Mouse (Mus musculus): ENCODE data around the gene Gpm6b. TPM values are rescaled to one million over a fixed set of nuclear protein-coding genes. Genes with fewer than 3 reads are reported as not detected.

The Gpm6b gene
- polyA plus RNA-seq, 1 experiment from 2014 or later = 1.8 TPM

- DNase-seq = no peak
- ATAC-seq = no peak
- no peak for TF ChIP-seq EP300 (IDR thresholded peaks at IDR 0.05; ENCODE audit: low read depth)
- no peak for TF ChIP-seq CTCF (IDR thresholded peaks at IDR 0.05; ENCODE audit: low read depth)
- Histone ChIP-seq H3K27ac (ENCODE audit: low read depth) (no peak overlapping the region), H3K9me3 (ENCODE audit: low read length) (no peaks in the 10 kb centered on the region), H3K4me2 (ENCODE audit: low read depth, low read length) (no peak overlapping the region), H3K4me1 (ENCODE audit: insufficient read depth) (no peaks in the 10 kb centered on the region), H3K27me3 (ENCODE audit: insufficient read depth, low read length) (peaks cover 4% of the 10 kb centered on the region; the same call in 1 of the 2 replicates), H3K9ac (replicated peaks) (no peak overlapping the region), H3K36me3 (replicated peaks; ENCODE audit: insufficient read depth, low read length) (no peaks in the 10 kb centered on the region), H3K4me3 (ENCODE audit: low read depth, low read length) (no peak overlapping the region)
- WGBS (ENCODE audit: insufficient replicate concordance) = 52% methylated on average over 8 of the region's 8 CpGs
These were observed 22.0 kb upstream of the Gpm6b start for GRCm38 (mm10) chrX:166216720-166217119.

- WGBS (ENCODE audit: insufficient replicate concordance) = 28% methylated on average over 5 of the region's 5 CpGs
These were observed 19.4 kb upstream of the Gpm6b start for GRCm38 (mm10) chrX:166219331-166219730.

GRCm38 (mm10) chrX:166226856-166227255 is 11.9 kb upstream of the Gpm6b start:
- WGBS (ENCODE audit: insufficient replicate concordance) = 74% methylated on average over 5 of the region's 5 CpGs
- H3K9ac ChIP-seq (replicated peaks) = no peak overlapping the region
- ATAC-seq (no peak), DNase-seq (no peak)
- TF ChIP-seq EP300 (IDR thresholded peaks at IDR 0.05; ENCODE audit: low read depth) (no peak), CTCF (IDR thresholded peaks at IDR 0.05; ENCODE audit: low read depth) (no peak)
- H3K9me3 ChIP-seq (ENCODE audit: low read length) = no peaks in the 10 kb centered on the region
- H3K36me3 ChIP-seq (replicated peaks; ENCODE audit: insufficient read depth, low read length) = no peaks in the 10 kb centered on the region
- no peak overlapping the region for H3K27ac ChIP-seq (ENCODE audit: low read depth)
- no peak overlapping the region for H3K4me3 ChIP-seq (ENCODE audit: low read depth, low read length)
- H3K4me1 ChIP-seq (ENCODE audit: insufficient read depth) = no peaks in the 10 kb centered on the region
- no peak overlapping the region for H3K4me2 ChIP-seq (ENCODE audit: low read depth, low read length)
- 0 out of 2 replicates have a peak, but pooled peaks cover 3% of the 10 kb centered on the region for H3K27me3 ChIP-seq (ENCODE audit: insufficient read depth, low read length)

More at GRCm38 (mm10) chrX:166219331-166219730, 19.4 kb upstream of the Gpm6b start:
- Histone ChIP-seq H3K36me3 (replicated peaks; ENCODE audit: insufficient read depth, low read length) (no peaks in the 10 kb centered on the region), H3K4me1 (ENCODE audit: insufficient read depth) (no peaks in the 10 kb centered on the region), H3K27ac (ENCODE audit: low read depth) (no peak overlapping the region), H3K27me3 (ENCODE audit: insufficient read depth, low read length) (peaks cover 7% of the 10 kb centered on the region; the same call in 1 of the 2 replicates), H3K9ac (replicated peaks) (no peak overlapping the region), H3K4me3 (ENCODE audit: low read depth, low read length) (no peak overlapping the region), H3K4me2 (ENCODE audit: low read depth, low read length) (no peak overlapping the region), H3K9me3 (ENCODE audit: low read length) (no peaks in the 10 kb centered on the region)
- ATAC-seq (no peak), DNase-seq (no peak)
- TF ChIP-seq EP300 (IDR thresholded peaks at IDR 0.05; ENCODE audit: low read depth) = no peak
- TF ChIP-seq CTCF (IDR thresholded peaks at IDR 0.05; ENCODE audit: low read depth) = no peak

- Histone ChIP-seq H3K4me1 (ENCODE audit: insufficient read depth) (no peaks in the 10 kb centered on the region), H3K9ac (replicated peaks) (no peak overlapping the region), H3K27me3 (ENCODE audit: insufficient read depth, low read length) (peaks cover 7% of the 10 kb centered on the region; the same call in 1 of the 2 replicates), H3K36me3 (replicated peaks; ENCODE audit: insufficient read depth, low read length) (no peaks in the 10 kb centered on the region), H3K4me2 (ENCODE audit: low read depth, low read length) (no peak overlapping the region), H3K27ac (ENCODE audit: low read depth) (no peak overlapping the region), H3K4me3 (ENCODE audit: low read depth, low read length) (no peak overlapping the region), H3K9me3 (ENCODE audit: low read length) (no peaks in the 10 kb centered on the region)
- WGBS (ENCODE audit: insufficient replicate concordance) = 50% methylated on average over 3 of the region's 3 CpGs
- ATAC-seq (no peak), DNase-seq (no peak)
- no peak for TF ChIP-seq EP300 (IDR thresholded peaks at IDR 0.05; ENCODE audit: low read depth)
- TF ChIP-seq CTCF (IDR thresholded peaks at IDR 0.05; ENCODE audit: low read depth) = no peak
These were observed 9.0 kb upstream of the Gpm6b start for GRCm38 (mm10) chrX:166229750-166230149.

GRCm38 (mm10) chrX:166230515-166231267 is 8.0 kb upstream of the Gpm6b start:
- H3K4me1 ChIP-seq (ENCODE audit: insufficient read depth) = no peaks in the 10 kb centered on the region
- H3K27me3 ChIP-seq (ENCODE audit: insufficient read depth, low read length) = peaks cover 7% of the 10 kb centered on the region; the same call in 1 of the 2 replicates
- peak; percentile 21; the same call in 1 of the 2 replicates for ATAC-seq
- H3K4me2 ChIP-seq (ENCODE audit: low read depth, low read length) = no peak overlapping the region
- no peak overlapping the region for H3K9ac ChIP-seq (replicated peaks)
- H3K27ac ChIP-seq (ENCODE audit: low read depth) = no peak overlapping the region
- peak; percentile 15 for DNase-seq
- 57% methylated on average over 6 of the region's 6 CpGs for WGBS (ENCODE audit: insufficient replicate concordance)
- no peaks in the 10 kb centered on the region for H3K9me3 ChIP-seq (ENCODE audit: low read length)
- H3K36me3 ChIP-seq (replicated peaks; ENCODE audit: insufficient read depth, low read length) = no peaks in the 10 kb centered on the region
- no peak for TF ChIP-seq CTCF (IDR thresholded peaks at IDR 0.05; ENCODE audit: low read depth)
- no peak overlapping the region for H3K4me3 ChIP-seq (ENCODE audit: low read depth, low read length)

- Histone ChIP-seq H3K27me3 (ENCODE audit: insufficient read depth, low read length) (peaks cover 28% of the 10 kb centered on the region; the same call in 1 of the 2 replicates), H3K4me3 (ENCODE audit: low read depth, low read length) (no peak overlapping the region), H3K36me3 (replicated peaks; ENCODE audit: insufficient read depth, low read length) (no peaks in the 10 kb centered on the region), H3K9ac (replicated peaks) (no peak overlapping the region), H3K4me1 (ENCODE audit: insufficient read depth) (no peaks in the 10 kb centered on the region), H3K27ac (ENCODE audit: low read depth) (no peak overlapping the region), H3K4me2 (ENCODE audit: low read depth, low read length) (no peak overlapping the region), H3K9me3 (ENCODE audit: low read length) (no peaks in the 10 kb centered on the region)
- 45% methylated on average over 2 of the region's 2 CpGs for WGBS (ENCODE audit: insufficient replicate concordance)
- no peak for ATAC-seq
- no peak for DNase-seq
- TF ChIP-seq EP300 (IDR thresholded peaks at IDR 0.05; ENCODE audit: low read depth) (no peak), CTCF (IDR thresholded peaks at IDR 0.05; ENCODE audit: low read depth) (no peak)
These were observed 2.6 kb upstream of the Gpm6b start for GRCm38 (mm10) chrX:166236131-166236530.

Measured in liver, postnatal 0 days (tissue).